Mouse (Mus musculus): Measurements from ENCODE around the gene Ccser1.

DNA sequence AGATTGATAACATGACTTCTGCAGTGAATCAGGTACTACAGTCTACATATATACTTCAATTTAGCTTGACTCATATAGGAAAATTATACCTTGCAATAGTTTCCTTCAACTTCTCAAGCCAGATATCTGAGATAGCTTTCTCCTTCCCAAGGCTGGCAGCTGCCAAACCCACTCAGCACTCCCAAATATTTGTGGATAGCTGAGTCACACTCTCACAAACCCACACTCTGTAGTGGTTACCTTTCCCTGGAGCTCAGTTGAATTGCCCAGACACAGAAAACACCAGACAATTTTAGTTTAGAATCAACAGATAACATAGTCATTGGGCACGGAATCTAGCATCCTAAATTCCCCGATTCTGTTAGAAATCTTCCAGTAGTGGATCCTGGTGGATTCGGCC lies 732.8 kb downstream of the Ccser1 start:
- TF ChIP-seq CTCF (IDR thresholded peaks at IDR 0.05; ENCODE audit: borderline replicate concordance, insufficient read depth, low read depth, low read length), result no peak
- TF ChIP-seq POLR2A (IDR thresholded peaks at IDR 0.05; ENCODE audit: borderline replicate concordance, insufficient read depth, low read length), result no peak

Measured in cerebellum, adult 2 months (tissue).